Mouse (Mus musculus): ENCODE data around the gene Hnrnph3.

Hnrnph3 gene

DNA sequence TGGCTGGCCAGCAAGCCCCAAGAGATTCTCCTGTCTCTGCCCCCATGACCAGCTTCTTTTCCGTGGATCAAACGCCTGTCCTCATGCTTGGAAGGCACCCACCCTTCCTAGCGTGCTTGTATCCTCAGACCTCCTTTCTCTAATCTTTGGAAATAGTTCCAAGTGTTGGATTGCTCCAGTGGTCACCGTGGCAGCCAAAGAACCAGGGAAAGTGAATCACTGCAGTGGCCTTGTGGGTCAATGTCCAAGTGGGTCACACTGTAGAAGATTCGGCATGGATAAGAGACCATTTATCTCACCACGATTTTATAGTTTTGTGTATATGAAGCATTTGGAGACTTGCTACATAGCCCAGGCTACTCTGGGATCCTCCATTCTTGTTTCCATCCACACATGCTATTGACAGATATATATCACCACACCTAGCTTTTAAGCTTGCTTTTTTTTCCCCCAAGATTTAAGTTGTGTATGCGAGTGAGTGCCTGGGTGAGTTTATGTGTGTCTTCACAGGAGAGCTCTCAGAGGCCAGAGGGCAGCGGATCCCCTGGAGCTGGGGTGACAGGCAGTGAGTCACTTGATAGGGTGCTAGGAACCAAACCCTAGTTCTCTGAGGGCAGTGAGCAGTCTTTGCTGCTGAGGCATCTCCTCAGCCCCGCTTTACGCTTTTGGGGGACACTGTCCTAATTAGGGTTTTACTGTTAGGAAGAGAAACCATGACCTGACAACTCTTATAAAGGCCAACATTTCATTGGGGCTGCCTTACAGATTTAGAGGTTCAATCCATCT, 3.6 kb upstream of the Hnrnph3 start:
- DNase-seq: no peak

DNA sequence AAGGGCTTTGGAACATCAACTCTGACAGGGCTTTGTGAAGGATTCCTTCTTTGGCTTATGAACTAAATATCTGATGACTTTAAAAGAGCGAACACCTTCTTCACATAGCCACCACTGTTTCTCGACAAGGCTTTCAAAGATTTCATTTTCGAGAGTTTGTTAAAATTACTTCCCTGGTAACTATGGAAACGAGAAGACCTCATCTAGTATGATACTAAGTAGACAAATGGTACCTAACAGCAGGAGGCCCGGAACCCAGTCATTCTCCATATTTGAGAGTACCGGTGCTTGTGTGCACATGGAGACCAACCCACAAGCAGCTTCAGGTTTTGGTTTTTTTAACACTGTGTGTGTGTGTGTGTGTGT, 2.8 kb upstream of the Hnrnph3 start:
- DNase-seq: no peak

DNA sequence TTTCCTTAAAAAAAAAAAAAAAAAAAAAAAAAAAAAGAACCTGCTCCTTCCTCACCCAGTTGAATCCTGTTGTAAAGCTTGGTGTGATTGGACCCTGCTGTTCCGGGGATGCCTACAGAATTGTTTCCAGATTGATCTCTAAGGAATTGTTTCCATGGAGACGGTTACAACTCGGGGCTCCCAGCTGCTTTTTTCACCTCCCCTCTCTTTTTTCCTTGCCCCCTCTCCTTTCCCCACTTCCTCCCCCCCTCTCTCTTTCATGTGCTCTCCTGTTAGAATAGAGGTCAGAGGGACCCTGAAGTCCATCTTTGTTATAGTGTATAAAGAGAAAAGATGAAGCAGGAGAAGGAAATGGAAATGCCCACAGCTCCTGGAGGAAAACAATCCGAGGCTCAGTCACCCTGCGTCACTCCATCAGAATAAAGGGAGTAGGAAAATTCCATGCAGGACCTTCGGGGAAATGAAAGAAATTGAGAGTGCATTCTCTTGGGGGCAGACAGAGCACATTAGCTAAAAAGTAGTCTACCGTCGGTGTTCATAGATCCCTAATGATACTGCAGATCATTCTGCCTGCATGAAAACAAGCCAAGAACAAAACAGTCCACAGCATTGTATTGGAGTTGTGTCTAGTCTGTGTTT, 2.3 kb upstream of the Hnrnph3 start:
- no peak for DNase-seq

GRCm38 (mm10) chr10:63025491-63026011, 1.5 kb upstream of the Hnrnph3 start:
- DNase-seq: no peak

DNA sequence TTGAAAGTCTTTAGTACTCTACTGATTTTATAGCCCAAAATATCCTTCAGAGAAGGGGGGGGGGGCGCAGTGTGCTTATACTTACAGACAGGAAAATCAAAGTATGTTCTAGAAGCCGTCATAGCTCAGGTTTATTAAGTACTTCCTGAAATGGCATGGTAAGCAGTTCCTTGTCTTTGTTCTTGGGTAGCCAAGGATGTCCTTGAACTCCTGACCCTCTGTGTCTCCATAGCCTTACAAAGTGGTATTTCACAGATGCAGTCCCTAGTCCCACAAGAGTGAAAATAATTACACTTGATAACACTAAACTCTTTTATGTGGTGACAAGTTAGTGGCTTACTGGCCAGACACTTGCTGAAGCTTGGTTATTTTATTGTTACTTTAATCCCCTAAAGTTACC, 999 bp upstream of the Hnrnph3 start:
- DNase-seq: peak; percentile 50

DNA sequence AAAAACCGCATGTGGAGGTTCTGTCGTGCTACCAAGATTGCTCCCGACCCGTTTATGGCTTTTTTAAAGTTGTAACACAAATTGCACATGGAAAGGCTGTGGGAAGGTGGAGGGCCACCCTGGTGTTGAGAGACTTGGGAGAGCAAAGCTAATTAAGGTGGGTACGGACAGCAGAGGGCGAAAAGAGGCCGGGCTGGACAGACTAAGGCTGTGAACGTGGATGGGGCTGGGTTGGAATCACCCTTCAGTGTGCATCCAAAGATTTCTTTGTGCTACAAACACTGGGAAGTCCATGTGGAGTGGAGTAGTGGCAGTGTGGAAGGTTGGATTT, 528 bp upstream of the Hnrnph3 start:
- peak; percentile 86 for DNase-seq

DNA sequence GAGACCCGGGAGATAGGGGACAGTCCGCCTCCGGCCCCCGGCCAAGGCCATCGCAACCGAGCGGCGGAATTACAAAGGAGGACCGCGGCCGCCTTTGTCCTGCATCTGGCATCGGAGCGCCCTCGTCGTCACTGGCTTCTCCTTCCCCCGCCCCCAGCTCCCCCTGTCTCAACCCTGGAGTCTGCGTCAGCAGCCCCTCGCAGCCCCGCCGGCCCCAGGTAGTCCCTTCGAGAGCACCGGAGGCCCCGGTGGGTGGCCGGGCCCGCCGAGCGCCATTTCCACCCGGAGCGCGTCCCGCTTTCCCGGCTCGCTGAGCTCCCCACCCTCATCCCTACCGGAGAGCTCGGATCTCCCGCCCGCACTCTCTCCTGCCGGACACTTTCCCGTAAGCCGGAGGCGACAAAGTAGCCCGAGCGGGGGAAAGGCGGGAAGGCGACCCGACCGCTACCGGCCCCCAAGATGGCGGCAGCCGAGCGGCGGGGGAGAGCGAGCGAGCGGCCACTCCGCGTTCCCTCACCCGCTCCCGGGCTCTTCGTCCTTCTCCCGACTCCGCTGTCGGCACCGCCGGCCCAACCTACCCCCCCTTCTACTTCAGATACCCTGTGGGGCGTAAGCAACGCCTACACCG, 782 bp downstream of the Hnrnph3 start:
- DNase-seq: peak; percentile 69

DNA sequence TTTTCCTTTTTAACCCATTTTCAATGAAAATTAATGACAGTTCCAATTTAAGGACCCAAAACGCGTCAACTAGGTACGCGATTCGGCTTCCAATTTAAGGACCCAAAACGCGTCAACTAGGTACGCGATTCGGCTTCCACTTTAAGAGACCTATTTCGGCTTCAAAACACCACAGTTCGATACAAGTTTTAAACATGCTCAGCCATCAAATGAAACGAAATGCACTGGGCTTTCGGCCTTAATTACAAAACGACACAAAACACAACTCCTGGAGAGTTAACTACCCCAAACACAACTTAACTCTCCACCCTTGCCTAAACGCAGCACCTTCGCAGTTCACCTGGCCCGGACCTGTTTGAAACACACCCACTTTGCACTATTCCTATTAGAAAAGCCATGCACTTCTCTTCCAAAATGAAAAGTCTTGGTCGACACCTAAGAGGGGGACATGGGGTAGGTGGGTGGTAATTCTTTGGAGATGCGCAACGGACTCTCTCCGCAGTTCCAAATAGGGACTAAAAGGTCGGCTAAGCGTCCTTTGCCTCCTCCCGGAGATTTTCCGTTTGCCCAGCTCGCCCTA, 1.4 kb downstream of the Hnrnph3 start:
- DNase-seq: no peak

DNA sequence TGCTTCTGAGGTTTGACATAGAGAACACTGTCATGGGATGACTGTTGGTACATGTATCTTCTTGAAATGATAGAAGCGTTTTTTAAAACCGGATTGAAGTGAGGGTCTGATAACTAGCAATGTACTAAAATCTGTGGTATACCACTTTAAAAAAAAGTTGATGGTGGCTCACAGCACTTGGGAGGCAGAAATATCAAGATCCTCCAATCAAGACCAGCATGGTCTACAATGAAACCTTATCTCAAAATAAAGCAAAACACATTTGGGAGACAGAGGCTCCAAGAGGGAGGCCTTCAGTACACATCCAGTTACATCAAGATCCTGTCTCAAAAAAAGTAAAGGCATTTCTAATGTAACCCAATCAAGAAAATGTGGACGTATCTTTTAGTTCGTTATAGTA, 2.3 kb downstream of the Hnrnph3 start:
- DNase-seq: no peak

DNA sequence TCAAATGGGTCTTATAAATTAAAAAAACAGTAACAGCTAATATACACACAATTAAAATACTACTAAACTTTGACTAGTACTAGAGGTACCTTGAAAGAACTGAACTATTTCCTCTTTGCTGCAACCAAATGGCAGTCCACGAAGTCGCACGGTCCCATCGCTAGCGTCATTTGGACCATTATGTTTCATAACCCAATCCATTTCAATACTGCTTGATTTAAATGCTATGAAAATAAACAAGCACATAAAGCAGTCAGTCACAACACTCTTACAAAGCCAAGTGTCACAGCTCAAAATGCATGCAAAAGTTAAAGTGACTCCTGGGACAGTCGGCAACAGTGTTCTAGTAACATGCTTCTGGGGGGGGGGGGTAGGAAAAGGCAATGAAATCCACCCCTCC, 4.7 kb downstream of the Hnrnph3 start:
- no peak for DNase-seq

GRCm38 (mm10) chr10:63014168-63014567, 9.8 kb downstream of the Hnrnph3 start:
- no peak for DNase-seq

- DNase-seq: no peak
Measured at GRCm38 (mm10) chr10:63013476-63013875, 10.5 kb downstream of the Hnrnph3 start.

DNA sequence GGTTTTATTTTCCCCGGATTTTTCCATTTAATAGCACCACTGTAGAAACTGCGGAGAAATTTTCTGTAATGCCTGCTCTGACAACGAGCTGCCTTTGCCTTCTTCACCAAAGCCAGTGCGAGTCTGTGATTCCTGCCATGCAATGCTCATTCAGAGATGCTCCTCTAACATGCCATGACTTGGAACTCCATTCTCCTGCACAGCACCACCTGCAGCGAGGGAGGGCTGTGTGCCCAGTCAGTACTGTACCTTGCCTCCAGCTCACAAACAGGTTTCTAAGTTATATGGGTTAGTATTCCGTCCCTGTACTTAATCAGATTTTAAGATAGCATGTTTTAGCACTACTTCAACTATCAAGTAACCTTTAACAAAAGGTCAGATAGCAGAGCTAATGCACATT, 12.5 kb downstream of the Hnrnph3 start:
- no peak for DNase-seq

GRCm38 (mm10) chr10:63010268-63010667, 13.7 kb downstream of the Hnrnph3 start:
- DNase-seq: no peak

DNA sequence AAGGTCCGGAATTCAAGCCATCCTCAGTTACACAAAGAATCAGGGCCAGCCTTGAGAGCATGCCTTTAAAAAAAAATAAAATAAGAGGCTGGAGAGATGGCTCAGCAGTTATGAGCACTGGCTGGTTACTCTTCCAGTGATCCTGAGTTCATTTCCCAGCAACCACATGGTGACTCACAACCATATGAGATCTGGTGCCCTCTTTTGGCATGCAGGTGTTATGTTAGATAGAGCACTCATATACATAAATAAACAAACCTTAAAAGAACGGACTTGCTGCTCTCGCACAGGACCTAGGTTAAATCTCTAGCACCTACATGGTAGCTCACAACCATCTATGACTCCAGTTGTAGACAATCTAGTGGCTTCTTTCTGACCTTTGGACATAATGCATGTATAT, 15.8 kb downstream of the Hnrnph3 start:
- no peak for DNase-seq

DNA sequence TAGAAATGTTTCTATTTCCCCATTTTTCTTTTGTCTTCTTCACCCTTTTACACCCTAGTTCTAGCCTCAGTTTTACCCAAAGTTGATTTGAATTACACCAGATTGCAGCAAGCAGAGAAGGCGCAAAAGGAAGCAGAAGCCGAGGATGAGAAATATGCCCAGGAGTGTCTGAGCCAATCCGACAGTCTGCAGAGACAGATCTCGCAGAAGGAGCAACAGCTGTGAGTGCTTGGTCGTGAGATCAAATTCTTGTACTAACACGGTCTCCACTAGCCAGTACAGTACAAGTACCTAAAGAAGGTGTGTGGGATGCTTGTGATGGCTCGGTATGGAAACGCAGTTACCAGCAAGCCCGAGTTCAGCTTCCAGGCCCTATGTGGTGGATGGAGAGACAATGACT, 19.5 kb downstream of the Hnrnph3 start:
- DNase-seq: no peak

DNA sequence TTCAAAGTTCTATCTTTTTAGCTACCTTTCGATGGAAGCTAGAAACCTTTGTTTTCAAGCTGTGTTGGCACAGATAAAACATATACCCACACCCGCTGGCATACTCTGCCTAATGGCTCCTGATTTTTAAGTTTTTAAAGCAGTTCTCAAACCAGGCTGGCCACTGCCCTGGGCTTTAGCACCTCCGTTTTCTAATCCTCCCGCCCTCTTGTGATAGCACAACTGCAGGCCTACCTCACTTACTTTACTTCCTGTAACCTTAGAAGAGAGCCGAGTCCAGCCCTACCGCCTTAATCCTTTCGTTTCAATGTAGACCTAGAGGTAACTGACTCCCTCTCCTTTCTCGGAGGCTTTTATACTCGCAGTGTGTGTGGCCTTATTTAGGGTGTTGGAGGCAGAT, 20.8 kb downstream of the Hnrnph3 start:
- no peak for DNase-seq

DNA sequence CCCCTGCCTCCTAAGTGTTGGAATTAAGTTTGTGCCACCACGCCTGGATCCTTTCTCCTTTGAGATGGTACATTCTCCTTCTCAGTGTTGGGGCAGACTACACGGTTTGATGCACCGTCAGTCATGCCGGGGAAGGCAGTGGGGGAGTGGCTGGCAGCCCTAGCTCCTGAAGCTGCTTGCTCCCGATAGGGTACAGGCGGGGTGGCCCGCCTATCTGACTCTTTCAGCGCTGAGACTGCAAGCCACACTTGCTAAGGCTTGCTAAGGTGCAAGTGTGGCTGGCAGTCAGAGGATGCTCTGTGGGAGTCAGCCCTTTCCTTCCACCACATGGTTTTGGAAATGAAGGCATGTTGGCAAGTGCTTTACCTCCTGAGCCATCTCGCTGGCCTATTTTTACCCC, 23.4 kb downstream of the Hnrnph3 start:
- no peak for DNase-seq

GRCm38 (mm10) chr10:62993991-62994390, 30.0 kb downstream of the Hnrnph3 start:
- DNase-seq: no peak

- DNase-seq: no peak
Measured at GRCm38 (mm10) chr10:62990636-62991035, 33.4 kb downstream of the Hnrnph3 start.

DNA sequence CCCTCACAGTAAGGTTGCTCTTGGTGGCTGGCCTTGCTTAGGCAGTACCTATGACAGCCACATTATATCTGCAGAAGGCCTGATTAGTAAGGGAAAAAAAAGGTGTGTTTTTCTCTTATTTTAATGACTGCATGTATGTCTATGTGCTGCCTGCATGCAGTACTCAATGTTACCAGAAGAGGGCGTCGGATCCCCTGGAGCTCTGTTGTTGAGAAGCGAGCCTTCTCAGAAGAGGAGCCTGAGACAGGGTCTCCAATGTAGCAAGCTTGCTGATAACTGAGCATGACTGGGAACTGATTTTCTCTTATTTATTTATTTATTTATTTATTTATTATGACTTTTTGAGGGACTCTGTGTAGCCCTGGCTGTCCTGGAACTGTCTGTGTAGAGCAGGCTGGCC, 36.7 kb downstream of the Hnrnph3 start:
- DNase-seq: no peak

GRCm38 (mm10) chr10:62984495-62984894, 39.5 kb downstream of the Hnrnph3 start:
- DNase-seq: no peak

DNA sequence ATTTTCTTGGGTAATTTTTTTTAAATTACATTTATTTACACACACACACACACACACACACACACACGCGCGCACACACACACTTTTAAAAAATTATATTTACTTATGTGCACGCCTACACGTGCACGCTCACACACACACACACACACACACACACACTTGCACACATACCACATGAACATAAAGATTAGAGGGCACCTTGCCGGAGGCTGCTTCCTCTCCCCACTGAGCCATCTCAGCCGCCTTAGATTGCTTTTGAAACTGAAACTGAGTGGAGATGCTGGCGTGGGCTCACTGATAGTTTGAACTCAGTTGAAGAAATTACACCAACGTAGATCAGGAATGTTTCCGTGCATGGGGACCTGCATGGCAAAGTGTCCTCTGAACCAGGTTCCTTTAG, 39.9 kb downstream of the Hnrnph3 start:
- no peak for DNase-seq

Measured in cerebellum, adult 9-10 months (tissue).